Mouse (Mus musculus): Measurements from ENCODE around the gene Lrrc34.

DNA sequence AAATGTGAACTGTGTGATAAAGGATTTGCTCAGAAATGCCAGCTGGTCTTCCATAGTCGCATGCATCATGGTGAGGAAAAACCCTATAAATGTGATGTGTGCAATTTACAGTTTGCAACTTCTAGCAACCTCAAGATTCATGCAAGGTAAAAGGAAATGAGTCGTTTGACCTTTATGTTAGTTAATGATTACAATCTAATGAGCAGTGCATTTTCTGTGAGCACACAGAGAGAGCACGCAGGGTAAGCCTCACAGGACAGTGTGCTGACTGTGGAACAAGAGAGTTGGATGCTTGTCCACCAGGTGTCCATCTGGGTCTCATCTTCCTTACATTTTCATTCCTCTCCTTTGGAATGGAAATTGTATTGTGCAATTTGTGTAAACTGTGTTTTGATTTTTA, 38.7 kb downstream of the Lrrc34 start:
- TF ChIP-seq POLR2A (IDR thresholded peaks at IDR 0.05; ENCODE audit: borderline replicate concordance, extremely low read depth, low read depth, low read length) (no peak), CTCF (IDR thresholded peaks at IDR 0.05; ENCODE audit: insufficient read depth, low read length) (no peak)
